Mouse (Mus musculus) spleen, postnatal 14 days (tissue): ENCODE data around the gene Eprs.
A peak's percentile ranks its signal among the peaks of the same experiment; 100 is the strongest.

Experiments used
- DNase-seq, 2 experiments: peaks; one replicate each; pipeline ENCODE4 v3.0.0; 2021 to 2022; ENCODE audit warnings: low spot score in 2 of 2

The Eprs gene

DNA sequence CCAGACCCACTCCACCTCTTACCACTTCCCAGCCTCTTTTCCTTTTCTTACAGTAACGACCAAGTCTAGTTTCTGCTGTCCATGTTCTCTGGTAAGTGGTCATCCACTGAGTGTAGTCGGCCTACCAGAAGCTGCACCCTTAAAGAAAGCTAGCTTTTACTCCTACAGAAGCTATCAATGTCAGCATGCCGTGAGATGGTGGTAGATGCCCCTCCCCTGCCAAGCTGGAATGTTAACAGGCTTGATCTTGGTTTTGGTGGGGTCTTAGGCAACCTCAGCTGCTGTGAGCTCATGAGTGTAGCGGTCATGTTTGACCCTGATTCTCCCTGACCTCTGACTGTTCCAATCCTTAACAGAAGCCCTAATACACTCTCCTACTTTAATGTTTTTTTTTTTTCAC is 4.6 kb upstream of the Eprs start:
- DNase-seq = no peak

DNA sequence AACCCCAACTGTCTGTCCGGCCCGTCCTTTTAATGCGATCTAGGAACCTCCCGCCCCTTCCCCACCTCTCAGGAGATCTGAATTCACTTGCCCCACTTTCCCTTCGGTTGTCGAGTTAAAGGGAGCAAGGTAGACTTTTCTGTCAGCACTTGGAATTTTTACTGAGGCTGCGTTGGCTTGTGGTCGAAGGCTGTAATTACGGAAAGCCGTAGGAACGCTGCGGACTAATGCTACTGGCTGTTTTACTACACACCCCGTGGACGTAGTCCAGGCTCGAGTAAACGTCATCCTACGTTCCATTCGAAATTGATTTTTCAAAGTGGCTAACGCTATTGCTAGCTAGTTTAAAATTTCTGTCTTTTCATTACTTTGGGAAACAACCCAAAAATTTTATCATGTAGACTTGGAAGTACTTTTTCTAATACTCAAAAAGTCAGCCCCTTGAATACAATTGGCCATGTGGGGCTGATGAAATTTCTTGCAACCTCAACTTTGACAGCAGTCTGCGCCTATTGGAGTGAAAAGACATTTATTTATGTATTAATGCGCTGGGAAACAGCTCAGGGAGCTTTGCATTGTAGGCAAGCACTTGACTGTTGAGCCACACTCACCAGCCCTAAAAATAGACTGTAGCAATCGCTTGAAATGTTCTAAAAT is 810 bp downstream of the Eprs start:
- DNase-seq = peak in 1 of 2 experiments; percentile 7

DNA sequence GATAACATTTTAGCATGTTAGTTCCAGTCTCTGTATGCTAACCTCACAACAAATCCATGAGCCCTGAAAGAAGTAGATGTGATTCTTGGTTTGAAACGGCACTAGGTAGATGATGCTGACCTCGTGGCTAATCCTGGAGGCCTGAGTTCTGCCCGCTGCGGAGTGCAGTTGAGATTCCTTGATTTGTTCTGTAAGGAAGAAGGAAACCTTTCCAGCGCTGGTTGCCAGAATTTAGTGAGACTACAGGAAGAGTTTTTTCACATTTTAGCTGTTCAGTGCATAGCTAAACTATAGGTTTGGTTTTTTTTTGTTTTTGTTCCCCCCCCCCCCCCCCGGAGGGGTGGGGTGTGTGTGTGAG is 1.3 kb downstream of the Eprs start:
- no peak for DNase-seq

DNA sequence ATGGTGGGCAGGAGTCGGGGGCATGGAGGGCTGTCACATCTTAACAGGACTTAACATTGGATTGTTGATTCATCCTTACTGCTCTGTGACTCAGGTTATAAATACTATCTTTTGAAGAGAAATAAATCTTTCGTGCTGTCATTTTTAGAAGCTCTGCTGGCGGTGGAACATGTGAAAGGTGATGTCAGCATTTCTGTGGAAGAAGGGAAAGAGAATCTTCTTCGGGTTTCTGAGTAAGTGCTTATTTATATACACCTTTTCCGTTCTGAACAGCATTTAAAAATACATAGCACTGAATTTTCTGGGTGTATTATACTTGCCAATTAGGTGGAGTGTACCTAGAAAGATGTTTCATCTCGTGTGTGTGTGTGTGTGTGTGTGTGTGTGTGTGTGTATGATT is 4.5 kb downstream of the Eprs start:
- no peak for DNase-seq

DNA sequence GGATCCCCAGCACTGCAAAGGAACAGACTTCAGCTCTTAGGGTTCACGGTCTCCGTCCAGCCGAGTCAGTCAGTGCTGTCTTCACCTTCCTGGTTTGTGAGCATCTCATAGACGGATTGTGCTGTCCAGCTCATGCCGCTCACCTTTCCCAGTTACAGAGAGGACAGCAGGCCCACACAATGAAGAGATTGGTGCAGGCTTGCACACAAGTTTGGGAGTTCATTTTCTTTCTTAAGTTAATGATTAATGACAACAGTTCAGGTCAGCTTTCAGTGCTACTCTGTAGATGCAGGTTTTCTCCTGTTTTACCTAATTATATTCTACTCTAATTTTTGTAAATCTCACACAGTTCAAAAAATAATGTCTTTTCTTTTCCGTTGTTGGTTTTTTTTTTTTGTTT is 7.1 kb downstream of the Eprs start:
- DNase-seq = no peak

DNA sequence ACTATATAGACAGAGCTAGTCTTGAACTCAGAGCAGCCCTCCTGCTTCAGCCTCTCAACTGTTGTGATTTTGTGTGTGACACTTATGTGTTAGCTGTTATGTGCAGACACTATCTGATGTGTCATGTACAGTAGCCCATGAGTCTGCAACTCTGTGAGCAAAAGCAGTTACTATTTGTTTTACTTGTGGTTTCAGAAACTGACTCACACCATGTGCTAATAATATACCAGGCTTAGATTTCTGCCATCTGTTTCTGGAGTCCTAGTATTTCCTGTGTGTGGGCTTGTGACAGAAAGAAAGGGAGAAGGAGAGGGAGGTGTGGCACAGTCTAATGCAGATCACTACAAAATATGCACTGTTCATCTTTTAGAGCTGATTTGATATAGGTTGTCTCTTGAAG is 13.5 kb downstream of the Eprs start:
- no peak for DNase-seq

DNA sequence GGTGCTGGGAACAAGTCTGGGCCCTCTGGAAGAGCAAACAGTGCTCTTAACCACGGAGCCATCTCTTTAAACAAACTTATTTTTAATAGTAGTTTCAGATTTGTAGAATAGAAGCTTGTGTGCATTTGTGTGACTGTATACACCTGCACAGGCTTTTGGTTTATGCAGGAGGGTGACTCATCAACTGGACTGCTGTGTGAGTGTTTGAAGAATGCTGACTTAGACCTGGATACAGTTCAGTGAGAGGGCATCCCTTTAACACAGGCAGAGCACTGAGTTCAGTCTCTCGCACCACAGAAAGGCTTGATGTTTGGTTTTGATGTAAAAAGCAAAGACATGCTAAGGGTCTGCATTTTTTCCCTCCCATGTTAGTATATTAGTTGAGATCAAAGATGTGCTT is 14.6 kb downstream of the Eprs start:
- no peak for DNase-seq

DNA sequence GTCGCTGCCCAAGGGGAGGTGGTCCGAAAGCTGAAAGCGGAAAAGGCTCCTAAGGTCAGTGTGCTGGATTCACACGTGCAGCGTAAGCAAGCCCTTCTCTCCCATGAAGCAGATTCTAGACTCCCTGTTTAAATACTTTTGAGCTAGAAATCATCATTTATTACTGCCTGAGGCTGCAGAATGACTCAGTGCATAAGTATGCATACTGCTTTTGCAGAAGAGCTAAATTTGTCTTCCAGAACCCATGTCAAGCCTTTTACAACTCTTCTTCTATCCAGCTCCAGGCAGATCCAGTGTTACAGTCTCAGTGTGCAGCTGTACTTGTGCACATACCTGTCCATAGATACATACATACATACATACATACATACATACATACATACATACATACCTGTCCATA is 38.8 kb downstream of the Eprs start:
- DNase-seq = no peak

DNA sequence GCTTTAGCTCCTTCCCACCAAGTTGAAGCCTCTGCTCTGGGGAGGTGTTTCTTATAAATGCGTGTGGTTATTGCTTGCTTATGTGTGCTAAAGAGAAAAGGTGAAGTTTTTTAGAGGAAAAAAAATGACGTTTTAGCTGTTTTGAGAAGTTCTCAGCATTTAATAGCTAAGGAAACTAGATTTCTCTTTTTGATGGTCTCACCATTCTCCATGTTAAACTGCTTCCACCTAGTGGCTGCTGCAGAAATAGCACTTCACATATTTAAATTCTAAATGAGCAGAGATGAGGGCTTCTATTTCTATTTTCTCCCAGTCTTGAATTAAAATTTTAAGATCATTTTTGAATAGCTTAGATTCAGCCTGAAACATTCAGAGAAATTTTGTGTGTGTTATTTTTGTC is 41.2 kb downstream of the Eprs start:
- no peak for DNase-seq

DNA sequence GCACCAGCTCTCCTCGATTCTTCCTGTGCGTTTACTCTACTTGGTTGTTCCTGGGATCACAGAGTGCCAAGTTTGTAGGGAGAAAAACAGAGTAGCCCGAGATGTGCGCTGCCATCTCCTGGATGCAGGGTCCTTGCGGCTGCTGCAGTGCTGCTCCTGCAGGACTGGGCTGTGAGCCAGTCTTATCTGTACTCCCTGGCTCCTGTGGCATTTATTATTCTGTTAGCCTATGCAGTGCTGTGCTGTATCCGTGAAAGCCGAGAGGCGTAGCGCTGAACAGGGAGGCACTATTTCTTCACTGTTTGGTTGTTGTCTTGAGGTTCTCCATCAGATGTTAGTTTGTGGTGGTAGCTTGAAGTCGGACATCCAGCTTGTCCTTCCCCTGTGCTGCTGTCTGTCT is 43.1 kb downstream of the Eprs start:
- no peak for DNase-seq

DNA sequence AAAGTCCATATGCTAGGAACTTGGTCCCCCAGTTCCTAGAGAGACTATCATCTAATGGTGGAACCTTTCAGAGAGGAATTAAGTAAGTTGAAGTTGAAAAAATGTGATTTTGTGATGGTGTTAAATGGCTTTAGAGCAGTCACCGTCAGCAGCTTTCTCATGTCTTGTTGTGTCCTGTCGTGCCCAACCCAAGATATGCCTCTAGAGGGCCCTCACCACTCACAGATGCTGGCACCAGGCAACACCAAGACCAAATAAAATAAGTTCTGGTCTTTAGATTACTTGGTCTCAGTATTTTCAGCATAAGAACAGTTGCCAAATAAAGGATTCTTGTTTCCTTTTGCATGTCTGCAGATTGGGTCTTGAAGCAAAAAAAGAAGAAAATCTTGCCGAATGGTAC is 47.0 kb downstream of the Eprs start:
- DNase-seq = no peak

DNA sequence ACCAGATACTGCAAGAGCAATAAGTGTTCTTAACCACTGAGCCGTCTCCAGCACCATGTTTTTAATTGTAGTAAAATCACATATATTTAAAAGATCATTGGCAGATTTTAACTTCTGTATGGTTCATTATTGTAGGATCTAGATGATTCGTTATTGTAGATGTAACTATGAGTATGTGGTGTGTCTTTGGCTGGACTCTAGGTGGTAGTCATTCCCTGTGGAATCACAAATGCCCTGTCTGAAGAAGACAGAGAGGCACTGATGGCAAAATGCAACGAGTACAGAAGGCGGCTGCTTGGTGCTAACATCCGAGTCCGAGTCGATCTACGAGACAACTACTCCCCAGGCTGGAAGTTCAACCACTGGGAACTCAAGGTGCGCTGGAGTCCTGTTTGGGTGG is 55.2 kb downstream of the Eprs start:
- DNase-seq = no peak

DNA sequence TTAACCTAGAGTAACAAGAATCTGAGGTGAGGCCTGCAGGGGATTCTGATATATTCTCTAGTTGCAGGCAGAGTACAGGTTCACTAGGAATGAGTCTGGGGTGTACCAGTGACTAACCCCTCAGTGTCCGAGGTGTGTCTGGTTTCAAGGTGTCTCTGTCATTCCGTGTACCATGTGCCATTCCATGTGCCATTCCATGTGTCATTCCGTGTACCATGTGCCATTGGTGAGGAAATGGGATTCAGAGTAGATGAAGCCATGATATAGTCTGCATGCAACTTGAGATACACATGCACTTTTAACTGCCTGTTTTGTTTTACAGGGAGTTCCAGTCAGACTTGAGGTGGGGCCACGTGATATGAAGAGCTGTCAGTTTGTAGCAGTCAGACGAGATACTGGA is 57.0 kb downstream of the Eprs start:
- no peak for DNase-seq

DNA sequence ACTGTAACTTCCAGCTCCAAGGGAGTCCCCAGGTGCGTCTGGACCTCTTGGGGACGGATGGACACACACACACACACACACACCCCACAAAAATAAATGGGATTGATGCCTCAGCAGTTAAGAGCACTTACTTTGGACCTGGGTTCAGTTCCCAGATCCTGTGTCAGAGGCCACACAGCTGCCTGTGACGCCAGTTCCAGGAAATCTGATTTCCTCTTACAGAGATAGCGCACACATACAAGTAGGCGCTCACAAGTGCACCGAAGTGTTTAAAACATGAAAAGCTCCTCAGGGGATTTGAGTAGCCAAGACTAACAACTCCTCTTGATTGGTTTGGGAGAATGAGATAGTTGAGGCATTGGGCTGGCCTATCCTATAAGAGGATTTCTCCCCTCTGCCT is 57.9 kb downstream of the Eprs start:
- DNase-seq = no peak

DNA sequence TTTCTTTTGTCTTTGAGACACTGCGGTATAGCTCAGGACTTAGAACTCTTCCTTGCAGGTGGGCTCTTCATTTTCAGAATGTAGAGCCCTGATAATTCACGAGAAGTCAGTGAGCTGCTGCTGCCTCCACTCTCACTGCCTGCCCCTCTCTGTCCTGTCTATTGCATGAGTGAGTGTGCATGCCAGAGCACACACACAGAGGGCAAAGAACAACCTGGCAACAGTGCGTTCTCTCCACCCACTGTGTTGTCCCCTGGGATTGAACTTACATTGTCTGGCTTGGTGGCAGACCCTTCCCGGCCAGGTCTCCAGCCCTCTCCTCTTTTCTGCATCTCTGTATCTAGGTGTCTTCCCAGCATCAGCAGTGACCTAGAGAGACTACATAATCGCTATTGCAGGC is 63.7 kb downstream of the Eprs start:
- no peak for DNase-seq

DNA sequence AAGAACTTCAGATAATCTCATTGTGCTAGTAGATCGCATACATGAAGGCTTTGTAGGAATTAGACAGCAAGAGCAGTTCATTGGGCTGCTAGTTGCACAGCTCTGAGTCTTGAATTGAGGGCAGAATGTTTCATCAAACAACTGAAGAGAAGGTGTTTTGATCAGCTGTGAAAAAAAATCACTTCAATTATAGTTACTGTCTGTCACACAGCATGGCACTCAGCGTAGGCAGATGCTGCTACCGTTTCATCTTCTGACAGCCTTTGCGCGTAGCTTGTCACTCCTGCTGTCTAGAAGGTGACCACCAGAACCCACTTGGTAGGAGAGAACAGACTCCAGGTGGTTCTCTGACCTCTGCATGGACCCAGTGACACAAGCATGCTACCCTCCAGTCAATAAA is 67.6 kb downstream of the Eprs start:
- DNase-seq = no peak

DNA sequence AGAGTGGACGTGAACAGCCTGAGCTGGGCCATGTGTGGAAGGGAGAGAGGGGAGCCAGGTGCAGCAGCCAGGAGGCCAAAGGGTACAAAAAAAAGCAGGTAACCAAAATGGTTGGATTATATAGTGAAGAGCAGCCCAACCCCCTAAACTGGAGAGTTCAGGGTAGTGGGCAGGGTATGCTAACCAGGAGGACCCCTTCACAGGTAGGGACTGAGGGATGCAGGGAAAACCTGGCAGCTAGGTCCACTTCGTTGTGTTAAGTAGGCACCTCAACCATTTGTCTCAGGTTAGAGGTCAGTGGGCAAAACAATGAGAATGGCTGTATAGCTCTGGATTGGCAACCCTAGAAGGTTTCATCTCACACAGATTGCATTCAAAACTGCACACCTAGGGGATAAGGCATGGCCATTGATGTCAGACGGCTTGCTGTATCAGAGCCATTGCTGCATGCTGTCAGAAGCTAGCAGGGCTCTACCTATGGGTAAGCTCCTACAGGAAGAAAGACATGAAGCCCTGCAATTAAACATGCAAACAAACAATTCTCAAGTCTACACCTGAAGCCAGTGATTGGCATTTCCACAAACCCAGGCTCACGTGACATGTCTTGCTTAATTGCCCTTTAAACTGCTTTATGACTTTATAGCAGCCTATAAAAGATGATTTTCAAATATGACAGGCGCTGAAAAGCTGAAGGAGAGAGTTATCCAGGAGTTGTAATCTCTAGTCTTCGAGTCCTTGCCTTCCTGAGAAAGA is 68.6 kb downstream of the Eprs start:
- DNase-seq = no peak

DNA sequence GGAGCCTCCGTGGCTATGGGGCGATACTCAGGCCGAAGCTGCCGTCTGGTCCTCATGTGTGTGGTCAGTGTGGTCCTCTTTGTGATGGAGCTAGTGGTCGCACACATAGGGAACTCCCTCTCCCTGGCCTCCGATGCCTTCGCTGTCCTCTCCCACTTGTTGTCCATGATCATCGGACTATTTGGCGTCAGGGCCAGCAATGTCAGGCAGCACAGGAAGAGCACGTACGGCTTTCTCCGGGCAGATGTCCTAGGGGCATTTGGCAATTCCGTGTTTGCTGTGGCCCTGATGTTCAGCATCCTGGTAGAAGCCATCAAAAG is 69.1 kb downstream of the Eprs start:
- DNase-seq = no peak

DNA sequence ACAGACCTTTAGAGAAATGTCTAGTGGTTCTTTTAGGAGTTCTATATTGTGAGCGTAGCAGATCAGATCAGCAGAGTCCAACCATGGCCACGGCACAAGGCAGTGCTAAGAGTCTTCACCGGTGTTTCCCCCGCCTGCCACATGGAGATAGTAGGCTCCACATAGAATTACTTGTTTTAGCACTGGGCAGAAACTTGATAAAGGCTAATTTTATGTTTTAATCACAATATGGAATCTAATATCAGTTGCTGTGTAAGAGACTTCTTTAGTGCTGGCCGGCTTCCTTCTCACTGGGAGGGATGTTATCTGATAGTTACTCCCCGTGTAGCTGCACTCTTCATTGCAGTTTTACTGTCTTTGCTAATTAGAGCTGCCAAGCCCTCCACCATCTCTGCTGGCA is 70.3 kb downstream of the Eprs start:
- DNase-seq = no peak

DNA sequence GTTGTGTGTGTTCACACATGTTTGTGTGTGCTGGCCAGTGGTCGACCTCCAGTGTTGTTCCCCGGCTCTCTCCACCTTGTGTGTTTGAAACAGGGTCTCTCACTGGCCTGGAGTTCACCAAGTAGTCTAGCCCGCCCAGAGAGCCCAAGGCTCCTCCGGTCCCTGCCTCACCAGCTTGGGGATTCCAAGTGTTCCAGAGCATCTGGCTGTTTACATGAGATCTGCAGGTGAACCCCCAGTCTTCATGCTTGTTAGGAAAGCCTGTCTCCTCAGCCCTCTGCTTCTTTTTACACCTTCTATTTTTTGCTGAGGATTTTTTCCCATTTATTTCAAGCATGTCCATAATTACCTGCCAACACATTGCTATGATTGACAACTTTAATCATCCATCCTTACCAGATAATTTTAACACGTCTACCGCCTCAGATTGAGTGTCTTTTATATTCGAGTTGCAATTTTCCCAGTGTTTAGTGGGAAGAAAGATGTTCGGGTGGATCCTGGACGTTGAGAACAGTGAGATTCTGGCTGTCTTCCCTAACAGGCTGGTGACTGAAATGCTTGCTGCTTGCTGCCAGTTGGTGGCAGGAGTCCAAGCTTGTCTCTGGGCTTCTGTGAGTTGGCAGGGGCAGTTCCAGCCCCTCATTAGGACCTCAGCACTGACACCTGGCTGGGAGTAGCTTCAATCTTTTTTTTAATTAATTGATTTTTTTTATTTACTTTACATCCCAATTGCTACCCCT is 76.2 kb downstream of the Eprs start:
- no peak for DNase-seq

DNA sequence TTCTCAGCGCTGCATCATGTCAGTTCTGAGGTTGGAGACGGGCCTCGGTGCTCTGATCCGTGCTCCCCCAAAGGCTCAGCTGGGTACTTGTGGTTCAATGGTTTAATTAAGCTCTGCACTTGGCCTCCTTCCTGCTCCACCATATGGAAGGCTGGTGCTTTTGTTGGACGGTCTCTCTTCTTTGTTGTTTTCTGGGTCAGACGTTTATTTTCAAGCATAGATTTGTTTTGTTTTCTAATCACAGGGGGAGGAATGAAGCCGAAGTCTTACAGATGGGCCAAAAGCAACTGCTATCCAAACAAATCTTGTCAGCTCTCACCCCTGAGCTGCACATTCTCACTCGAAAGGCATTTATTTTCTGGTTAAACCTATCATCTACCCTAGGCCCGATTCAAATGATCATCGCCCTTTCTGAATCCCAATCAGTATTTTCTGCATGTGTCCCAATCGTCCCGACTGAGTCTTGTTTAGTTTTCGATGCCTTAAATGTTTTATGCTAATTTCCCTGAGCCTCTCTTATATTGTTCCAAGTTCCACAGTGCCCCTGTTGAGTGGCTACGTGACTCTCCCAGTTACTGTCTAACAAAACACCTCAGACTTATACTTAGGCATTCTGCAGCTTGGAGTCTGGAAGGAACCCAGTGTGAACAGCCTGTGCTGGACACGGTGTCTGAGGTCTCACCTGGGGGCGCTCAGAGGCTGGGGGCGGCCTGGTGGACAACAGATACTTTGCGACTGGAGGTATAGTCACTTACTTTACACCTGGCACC is 79.0 kb downstream of the Eprs start:
- DNase-seq = no peak

DNA sequence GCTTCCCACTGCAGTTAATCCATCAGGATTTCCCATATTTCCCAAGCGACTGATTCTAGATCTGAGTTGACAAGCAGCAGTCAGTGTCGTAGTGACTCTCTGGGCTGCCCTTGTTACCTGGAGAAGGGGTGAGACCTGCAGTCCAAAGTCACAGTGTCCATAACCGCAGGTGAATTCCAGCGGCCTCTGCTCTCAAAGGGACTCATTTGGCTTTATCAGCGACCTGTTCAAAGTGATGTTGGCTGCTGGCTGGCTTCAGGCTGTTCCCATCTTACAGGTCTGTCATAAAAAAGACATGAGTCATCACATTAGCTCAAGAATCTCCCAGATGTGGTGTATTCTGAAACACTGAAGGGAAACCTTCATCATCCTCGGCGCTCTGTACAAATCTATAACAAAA is 86.1 kb downstream of the Eprs start:
- DNase-seq = no peak

DNA sequence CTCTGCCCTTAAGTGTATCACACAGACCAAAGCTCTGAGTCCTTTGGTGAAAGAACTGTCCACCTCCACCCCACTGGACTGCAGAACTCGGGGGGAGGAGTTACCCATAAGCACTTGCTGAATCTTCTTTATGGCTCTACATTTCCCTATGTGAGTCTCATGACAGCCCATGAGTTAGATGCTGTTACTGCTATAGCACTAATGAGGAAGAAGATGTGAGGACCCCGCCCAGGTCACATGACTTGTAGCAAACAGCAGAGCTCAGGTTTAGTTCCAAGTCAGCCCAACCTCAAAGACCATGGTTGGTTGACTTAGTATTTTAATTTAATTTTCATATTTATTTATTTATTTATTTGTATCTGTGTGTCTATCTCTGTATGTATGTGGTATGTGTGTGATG is 86.9 kb downstream of the Eprs start:
- DNase-seq = no peak
